Mouse (Mus musculus): ENCODE data around the gene Gm20479.

- no peak for TF ChIP-seq POLR2A (IDR thresholded peaks at IDR 0.05; ENCODE audit: low read depth, low read length)
- TF ChIP-seq CTCF (IDR thresholded peaks at IDR 0.05; ENCODE audit: extremely low read depth, insufficient read depth, insufficient read length, insufficient replicate concordance): no peak
Observed at GRCm38 (mm10) chr7:27333316-27333941, 23.8 kb downstream of the Gm20479 start.
